Mouse (Mus musculus): Measurements from ENCODE around the gene Flii. TPM values are rescaled to one million over a fixed set of nuclear protein-coding genes. Genes with fewer than 3 reads are reported as not detected.

Flii gene
- polyA plus RNA-seq, 1 experiment from 2014 or later: 68.3 TPM

DNA sequence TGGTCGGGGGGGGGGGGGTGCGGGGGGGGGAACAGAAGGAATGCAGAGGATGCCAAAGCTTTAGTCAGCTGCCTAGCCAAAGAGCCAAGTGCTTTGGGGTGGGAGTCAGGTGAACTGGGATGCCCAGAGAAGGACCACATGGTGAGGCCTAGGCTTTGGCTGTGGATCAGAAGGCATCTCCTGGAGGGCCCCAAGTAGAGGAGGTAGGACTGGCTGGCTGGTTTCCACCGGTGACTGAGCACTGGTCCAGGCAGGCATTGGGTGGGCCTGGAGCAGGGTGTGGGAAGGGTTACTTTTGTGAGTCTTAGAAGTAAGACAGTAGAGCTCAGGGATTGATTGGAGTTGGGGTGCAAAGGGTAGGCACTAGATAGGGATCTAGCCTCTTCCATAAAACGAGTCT lies 25.5 kb downstream of the Flii start:
- peaks cover 19% of the 10 kb centered on the region for H3K36me3 ChIP-seq
- ATAC-seq (ENCODE audit: low FRiP score): no peak
- no peaks in the 10 kb centered on the region for H3K9me3 ChIP-seq (replicated peaks)
- H3K4me2 ChIP-seq: peak overlapping the region; percentile 81; the same call in 1 of the 2 replicates
- H3K27me3 ChIP-seq (replicated peaks): no peaks in the 10 kb centered on the region
- peaks cover 56% of the 10 kb centered on the region for H3K4me1 ChIP-seq
- 70% methylated on average over 4 of the region's 4 CpGs for WGBS
- no peak overlapping the region for H3K4me3 ChIP-seq (replicated peaks)
- H3K27ac ChIP-seq (replicated peaks): no peak overlapping the region
- no peak overlapping the region for H3K9ac ChIP-seq (replicated peaks)

DNA sequence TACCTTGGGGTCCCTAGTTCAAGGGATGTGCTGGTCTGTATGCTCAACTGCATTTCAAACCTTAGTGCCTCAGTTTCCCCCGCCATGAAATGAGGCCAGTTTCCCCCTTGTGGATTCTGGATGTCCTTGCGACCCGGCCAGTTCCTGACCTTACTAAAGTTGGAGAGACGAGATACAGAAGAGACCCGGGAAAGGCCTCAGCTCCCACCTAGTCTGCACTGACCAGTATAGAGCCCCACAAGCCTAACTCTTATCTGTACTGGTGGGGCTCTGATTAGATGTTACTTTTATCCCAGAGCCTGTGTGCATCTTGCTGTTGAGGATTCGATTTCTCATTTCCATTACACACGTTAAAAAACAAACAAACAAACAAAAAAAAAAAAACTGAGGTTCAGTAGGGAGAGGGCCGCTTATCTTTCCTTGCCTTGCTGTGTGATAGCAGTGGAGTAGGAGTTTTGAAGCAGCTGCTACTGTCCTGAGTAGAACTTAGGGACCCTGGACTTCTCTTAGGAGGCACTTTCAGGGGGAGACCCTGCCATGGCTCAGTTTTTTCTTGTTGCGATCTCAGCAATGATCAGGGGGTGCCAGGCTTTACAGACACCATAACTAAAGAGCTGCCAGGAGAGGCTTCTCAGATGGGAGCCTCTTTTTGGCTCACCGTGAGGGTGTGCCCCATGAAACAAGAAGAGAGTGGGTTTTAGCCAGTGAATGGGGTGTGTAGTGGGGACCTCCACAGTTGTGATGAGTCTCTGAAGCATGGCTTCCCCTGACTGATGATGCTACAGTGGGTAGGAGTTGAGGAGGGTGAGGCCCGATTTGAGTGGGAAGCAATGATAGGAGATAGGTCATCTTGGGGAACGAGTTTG lies 26.5 kb downstream of the Flii start:
- no peaks in the 10 kb centered on the region for H3K9me3 ChIP-seq (replicated peaks)
- H3K27ac ChIP-seq (replicated peaks): peak overlapping the region; percentile 90
- H3K4me1 ChIP-seq: peaks cover 56% of the 10 kb centered on the region
- peak overlapping the region; percentile 64 for H3K4me3 ChIP-seq (replicated peaks)
- ATAC-seq (ENCODE audit: low FRiP score): no peak
- peak overlapping the region; percentile 81 for H3K4me2 ChIP-seq
- WGBS: 24% methylated on average over 12 of the region's 12 CpGs
- H3K9ac ChIP-seq (replicated peaks): peak overlapping the region; percentile 76
- H3K27me3 ChIP-seq (replicated peaks): no peaks in the 10 kb centered on the region
- H3K36me3 ChIP-seq: peaks cover 8% of the 10 kb centered on the region

GRCm38 (mm10) chr11:60699524-60700075 lies 27.5 kb downstream of the Flii start, which contains the start of gene Llgl1:
Gene Llgl1, plus strand, starts transcription at chr11:60699723.
- peak; percentile 93 for ATAC-seq (ENCODE audit: low FRiP score)
- H3K4me2 ChIP-seq: peak within 1 kb of the TSS; percentile 81
- H3K27me3 ChIP-seq (replicated peaks): no peaks in the 10 kb centered on the region
- H3K4me1 ChIP-seq: peaks cover 51% of the 10 kb centered on the region
- no peaks in the 10 kb centered on the region for H3K9me3 ChIP-seq (replicated peaks)
- WGBS: under 1% methylated on average over 60 of the region's 73 CpGs
- peak within 1 kb of the TSS; percentile 90 for H3K27ac ChIP-seq (replicated peaks)
- H3K9ac ChIP-seq (replicated peaks): peak within 1 kb of the TSS; percentile 76
- peak within 1 kb of the TSS; percentile 64 for H3K4me3 ChIP-seq (replicated peaks)
- H3K36me3 ChIP-seq: no peaks in the 10 kb centered on the region; the same call in 1 of the 2 replicates

GRCm38 (mm10) chr11:60698806-60699523 lies 28.1 kb downstream of the Flii start:
- H3K36me3 ChIP-seq: no peaks in the 10 kb centered on the region
- WGBS: 2% methylated on average over 22 of the region's 22 CpGs
- H3K4me3 ChIP-seq (replicated peaks): peak overlapping the region; percentile 64
- peak overlapping the region; percentile 81 for H3K4me2 ChIP-seq
- H3K27ac ChIP-seq (replicated peaks): peak overlapping the region; percentile 90
- H3K27me3 ChIP-seq (replicated peaks): no peaks in the 10 kb centered on the region
- peaks cover 51% of the 10 kb centered on the region for H3K4me1 ChIP-seq
- no peaks in the 10 kb centered on the region for H3K9me3 ChIP-seq (replicated peaks)
- ATAC-seq (ENCODE audit: low FRiP score): peak; percentile 40; the same call in 1 of the 2 replicates
- H3K9ac ChIP-seq (replicated peaks): peak overlapping the region; percentile 47

DNA sequence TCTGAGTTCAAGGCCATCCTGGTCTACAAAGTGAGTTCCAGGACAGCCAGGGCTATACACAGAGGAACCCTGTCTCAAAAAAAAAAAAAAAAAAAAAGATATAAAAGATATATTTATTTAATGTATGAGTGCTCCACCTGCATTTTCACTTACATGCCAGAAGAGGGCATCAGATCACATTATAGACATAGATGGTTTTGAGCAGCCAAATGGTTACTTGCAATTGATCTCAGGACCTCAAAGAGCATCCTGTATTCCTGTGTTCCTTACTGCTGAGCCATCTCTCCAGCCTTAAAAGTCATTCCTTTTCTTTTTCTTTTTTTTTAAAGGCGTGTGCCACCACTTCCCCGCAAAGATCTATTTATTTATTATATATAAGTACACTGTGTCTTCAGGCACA lies 29.5 kb downstream of the Flii start:
- H3K4me1 ChIP-seq: peaks cover 37% of the 10 kb centered on the region
- no peak overlapping the region for H3K27ac ChIP-seq (replicated peaks)
- H3K27me3 ChIP-seq (replicated peaks): no peaks in the 10 kb centered on the region
- no peaks in the 10 kb centered on the region for H3K36me3 ChIP-seq
- H3K9me3 ChIP-seq (replicated peaks): no peaks in the 10 kb centered on the region
- H3K4me3 ChIP-seq (replicated peaks): no peak overlapping the region
- 80% methylated on average over 2 of the region's 2 CpGs for WGBS
- no peak overlapping the region for H3K4me2 ChIP-seq
- H3K9ac ChIP-seq (replicated peaks): no peak overlapping the region
- no peak for ATAC-seq (ENCODE audit: low FRiP score)

DNA sequence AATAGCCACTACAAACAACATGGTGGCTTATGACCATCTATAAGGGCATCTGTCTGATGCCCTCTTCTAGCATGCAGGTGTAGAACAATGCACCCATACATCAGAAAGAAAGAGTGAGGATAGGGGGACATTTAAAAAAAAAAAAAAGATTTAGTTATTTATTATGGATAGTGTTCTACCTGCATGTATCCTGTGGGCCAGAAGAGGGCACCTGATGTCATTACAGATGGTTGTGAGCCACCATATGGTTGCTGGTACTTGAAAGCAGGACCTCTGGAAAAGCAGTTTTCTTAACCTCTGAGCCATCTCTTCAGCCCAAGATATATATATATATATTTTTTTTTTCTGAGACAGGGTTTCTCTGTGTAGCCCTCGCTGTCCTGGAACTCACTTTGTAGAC lies 30.9 kb downstream of the Flii start:
- peaks cover 23% of the 10 kb centered on the region for H3K4me1 ChIP-seq
- no peaks in the 10 kb centered on the region for H3K36me3 ChIP-seq
- no peak overlapping the region for H3K4me2 ChIP-seq
- H3K27me3 ChIP-seq (replicated peaks): no peaks in the 10 kb centered on the region
- H3K4me3 ChIP-seq (replicated peaks): no peak overlapping the region
- no peaks in the 10 kb centered on the region for H3K9me3 ChIP-seq (replicated peaks)
- H3K9ac ChIP-seq (replicated peaks): no peak overlapping the region
- no peak for ATAC-seq (ENCODE audit: low FRiP score)
- no peak overlapping the region for H3K27ac ChIP-seq (replicated peaks)
- WGBS: 71% methylated on average over 1 of the region's 1 CpGs

Small RNA genes lying within 50 kb of the gene (microRNA-seq; reads per million reads assigned to microRNA genes)
- gene Mir5100: 1.0 reads per million

Other genes with a start within 250 kb of the Flii start
- 18.6 and 23.1 TPM in 2 replicates for gene Alkbh5, start 190.9 kb downstream of the Flii start, polyA plus RNA-seq (2015; fragmentation: Nextera tagmentation; extraction: Ambion mirVana)
- gene Llgl1, start 27.5 kb downstream of the Flii start, polyA plus RNA-seq (2015; fragmentation: Nextera tagmentation; extraction: Ambion mirVana): 35.0 and 36.4 TPM in 2 replicates
- 23.1 and 25.3 TPM in 2 replicates for gene Mief2, start 1.1 kb upstream of the Flii start, polyA plus RNA-seq (2015; fragmentation: Nextera tagmentation; extraction: Ambion mirVana)
- gene Top3a, start 50.1 kb upstream of the Flii start, polyA plus RNA-seq (2015; fragmentation: Nextera tagmentation; extraction: Ambion mirVana): 6.7 and 8.6 TPM in 2 replicates
- 4.8 and 5.2 TPM in 2 replicates for gene Smcr8, start 50.3 kb upstream of the Flii start, polyA plus RNA-seq (2015; fragmentation: Nextera tagmentation; extraction: Ambion mirVana)
- 5.5 and 25.9 TPM in 2 replicates for gene Shmt1, start 84.5 kb upstream of the Flii start, polyA plus RNA-seq (2015; fragmentation: Nextera tagmentation; extraction: Ambion mirVana)
- gene Dhrs7b, start 103.4 kb upstream of the Flii start, polyA plus RNA-seq (2015; fragmentation: Nextera tagmentation; extraction: Ambion mirVana): 37.8 and 38.4 TPM in 2 replicates
- 56.4 and 61.7 TPM in 2 replicates for gene Tmem11, start 152.0 kb upstream of the Flii start, polyA plus RNA-seq (2015; fragmentation: Nextera tagmentation; extraction: Ambion mirVana)
- 23.6 and 23.9 TPM in 2 replicates for gene Natd1, start 187.5 kb upstream of the Flii start, polyA plus RNA-seq (2015; fragmentation: Nextera tagmentation; extraction: Ambion mirVana)
- 30.4 and 47.4 TPM in 2 replicates for gene Map2k3, start 204.8 kb upstream of the Flii start, polyA plus RNA-seq (2015; fragmentation: Nextera tagmentation; extraction: Ambion mirVana)

Data from neural tube, embryonic 15.5 days (tissue).